Mouse (Mus musculus): ENCODE results near the gene Gfod1.

Gene Gfod1

GRCm38 (mm10) chr13:43228141-43228540, 75.8 kb downstream of the Gfod1 start:
- DNase-seq, result no peak

GRCm38 (mm10) chr13:43226041-43226440, 77.9 kb downstream of the Gfod1 start:
- DNase-seq, result no peak

- DNase-seq, result no peak
Measured at GRCm38 (mm10) chr13:43225161-43225560, 78.8 kb downstream of the Gfod1 start.

- no peak for DNase-seq
Measured at GRCm38 (mm10) chr13:43222084-43222483, 81.9 kb downstream of the Gfod1 start.

- no peak for DNase-seq
Measured at GRCm38 (mm10) chr13:43221290-43221689, 82.7 kb downstream of the Gfod1 start.

- DNase-seq, result no peak
Measured at GRCm38 (mm10) chr13:43220635-43221034, 83.3 kb downstream of the Gfod1 start.

- DNase-seq, result no peak
Measured at GRCm38 (mm10) chr13:43218764-43219163, 85.2 kb downstream of the Gfod1 start.

GRCm38 (mm10) chr13:43218284-43218683, 85.7 kb downstream of the Gfod1 start:
- no peak for DNase-seq

- DNase-seq, result no peak
Measured at GRCm38 (mm10) chr13:43217686-43218085, 86.3 kb downstream of the Gfod1 start.

GRCm38 (mm10) chr13:43217059-43217458, 86.9 kb downstream of the Gfod1 start:
- no peak for DNase-seq

- no peak for DNase-seq
Measured at GRCm38 (mm10) chr13:43215994-43216706, 87.8 kb downstream of the Gfod1 start.

- DNase-seq, result no peak
Measured at GRCm38 (mm10) chr13:43215144-43215993, 88.6 kb downstream of the Gfod1 start.

GRCm38 (mm10) chr13:43212338-43212737, 91.6 kb downstream of the Gfod1 start:
- DNase-seq, result no peak

GRCm38 (mm10) chr13:43210956-43211355, 93.0 kb downstream of the Gfod1 start:
- DNase-seq, result no peak

GRCm38 (mm10) chr13:43209560-43209959, 94.4 kb downstream of the Gfod1 start:
- no peak for DNase-seq

- DNase-seq, result peak; percentile 39
Measured at GRCm38 (mm10) chr13:43208914-43209439, 95.0 kb downstream of the Gfod1 start.

- DNase-seq, result no peak
Measured at GRCm38 (mm10) chr13:43206118-43206683, 97.8 kb downstream of the Gfod1 start.

- no peak for DNase-seq
Measured at GRCm38 (mm10) chr13:43203641-43204040, 100.3 kb downstream of the Gfod1 start.

- DNase-seq, result no peak
Measured at GRCm38 (mm10) chr13:43203234-43203633, 100.7 kb downstream of the Gfod1 start.

GRCm38 (mm10) chr13:43202351-43202750, 101.6 kb downstream of the Gfod1 start:
- no peak for DNase-seq

- peak; percentile 59 for DNase-seq
Measured at GRCm38 (mm10) chr13:43201033-43201432, 102.9 kb downstream of the Gfod1 start.

- DNase-seq, result no peak
Measured at GRCm38 (mm10) chr13:43200473-43200872, 103.5 kb downstream of the Gfod1 start.

GRCm38 (mm10) chr13:43199749-43200148, 104.2 kb downstream of the Gfod1 start:
- no peak for DNase-seq
